Mouse (Mus musculus) hindbrain, embryonic 11.5 days (tissue): ENCODE data around the gene Srcin1. TPM values are rescaled to one million over a fixed set of nuclear protein-coding genes. Genes with fewer than 3 reads are reported as not detected.

Experiments
- ATAC-seq: fragments of 200-750 bp; cut with Nextera tagmentation; 2 replicates; pipeline ENCODE4 v1.8.0; 2017; ENCODE audit warnings: mild to moderate bottlenecking, moderate TSS enrichment, moderate library complexity; ENCODE audit not compliant: low FRiP score
- DNase-seq: peaks from one replicate; pipeline ENCODE4 v3.0.0-alpha.2; 2015; ENCODE audit warnings: low spot score
- H3K27ac ChIP-seq: fragments of 300-500 bp; sonication (generic); 2 replicates; pipeline ENCODE4 v1.5.1; 2014; ENCODE audit warnings: mild to moderate bottlenecking, low read depth, low read length
- H3K27me3 ChIP-seq: fragments of 300-500 bp; sonication (generic); 2 replicates; pipeline ENCODE4 v1.6.1; 2014; ENCODE audit warnings: mild to moderate bottlenecking, low read length, moderate library complexity, mixed read lengths; ENCODE audit not compliant: control insufficient read depth, insufficient read depth
- H3K36me3 ChIP-seq: fragments of 300-500 bp; sonication (generic); 2 replicates; pipeline ENCODE4 v1.6.1; 2014; ENCODE audit warnings: mild to moderate bottlenecking, low read length, moderate library complexity, mixed read lengths; ENCODE audit not compliant: control insufficient read depth, insufficient read depth
- H3K4me1 ChIP-seq: fragments of 300-500 bp; sonication (generic); replicated peaks from 2 replicates; pipeline ENCODE4 v1.6.1; 2014; ENCODE audit warnings: low read length, mixed read lengths; ENCODE audit not compliant: control insufficient read depth, insufficient read depth
- H3K4me2 ChIP-seq: fragments of 300-500 bp; sonication (generic); replicated peaks from 2 replicates; pipeline ENCODE4 v1.6.1; 2014; ENCODE audit warnings: mild to moderate bottlenecking, low read depth, low read length
- H3K4me3 ChIP-seq: fragments of 300-500 bp; sonication (generic); 2 replicates; pipeline ENCODE4 v1.5.1; 2014; ENCODE audit warnings: low read depth, low read length
- H3K9ac ChIP-seq: fragments of 300-500 bp; sonication (generic); 2 replicates; pipeline ENCODE4 v1.6.1; 2014; ENCODE audit warnings: low read depth, low read length
- H3K9me3 ChIP-seq: fragments of 300-500 bp; sonication (generic); 2 replicates; pipeline ENCODE4 v1.6.1; 2016; ENCODE audit warnings: low read length; ENCODE audit not compliant: control insufficient read depth
- WGBS: fragments of 180-500 bp; shearing (Covaris S2); extraction: QIAGEN DNeasy Blood & Tissue Kit; methylation state at CpG from one replicate; pipeline ENCODE4 v1.1.7; 2014; 5-methylcytosine and 5-hydroxymethylcytosine counted together
- polyA plus RNA-seq: library from polyadenylated mRNA; unstranded; fragments of >200 nt; fragmentation: Nextera tagmentation; extraction: Ambion mirVana; gene quantifications from 2 replicates; pipeline ENCODE4 v1.2.1, GENCODE M21; 2014

Gene Srcin1
- polyA plus RNA-seq, 1 experiment from 2014 or later = 2.2 TPM

DNA sequence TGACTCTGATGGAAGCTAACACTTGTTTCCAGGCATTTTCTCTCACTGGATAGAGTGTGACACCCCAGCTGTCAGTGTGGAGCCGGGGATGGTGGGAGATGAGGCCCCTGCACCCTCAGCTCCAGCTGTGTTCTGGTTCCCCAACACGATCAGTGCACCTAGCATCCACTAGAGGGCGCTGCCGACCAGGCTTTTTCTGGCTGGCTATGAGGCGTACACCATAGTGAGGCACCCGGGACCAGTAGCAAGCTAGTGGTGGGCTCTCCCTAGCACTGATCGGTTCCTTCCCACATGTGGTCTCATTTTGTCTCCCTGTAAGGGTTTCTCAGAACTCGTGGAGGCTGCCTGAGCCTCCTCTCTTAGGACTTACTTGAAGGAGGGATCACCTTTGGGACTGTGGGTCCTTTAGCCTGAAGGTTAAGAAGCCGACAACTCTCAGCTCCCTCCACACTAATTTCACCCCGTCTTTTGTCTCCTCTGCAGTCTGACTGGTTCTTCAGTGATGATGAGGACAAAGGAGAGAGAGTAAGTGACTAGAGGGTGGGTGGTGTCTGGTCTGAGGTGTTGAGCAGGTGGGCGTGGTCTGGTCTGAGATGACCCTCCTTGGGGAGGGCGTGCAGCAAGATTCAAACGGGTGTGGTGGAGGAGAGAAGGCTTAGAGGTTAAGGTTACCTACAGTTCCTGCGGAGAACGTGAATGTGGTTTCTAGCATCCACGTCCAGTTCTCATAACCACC is 86.2 kb downstream of the Srcin1 start:
- H3K9ac ChIP-seq = no peak overlapping the region
- no peaks in the 10 kb centered on the region for H3K9me3 ChIP-seq
- no peak overlapping the region for H3K4me2 ChIP-seq
- ATAC-seq (peak; percentile 43; the same call in 1 of the 2 replicates), DNase-seq (peak; percentile 91)
- 26% methylated on average over 16 of the region's 16 CpGs for WGBS
- H3K36me3 ChIP-seq = no peaks in the 10 kb centered on the region
- no peaks in the 10 kb centered on the region for H3K4me1 ChIP-seq
- no peak overlapping the region for H3K4me3 ChIP-seq
- no peak overlapping the region for H3K27ac ChIP-seq
- H3K27me3 ChIP-seq = no peaks in the 10 kb centered on the region

DNA sequence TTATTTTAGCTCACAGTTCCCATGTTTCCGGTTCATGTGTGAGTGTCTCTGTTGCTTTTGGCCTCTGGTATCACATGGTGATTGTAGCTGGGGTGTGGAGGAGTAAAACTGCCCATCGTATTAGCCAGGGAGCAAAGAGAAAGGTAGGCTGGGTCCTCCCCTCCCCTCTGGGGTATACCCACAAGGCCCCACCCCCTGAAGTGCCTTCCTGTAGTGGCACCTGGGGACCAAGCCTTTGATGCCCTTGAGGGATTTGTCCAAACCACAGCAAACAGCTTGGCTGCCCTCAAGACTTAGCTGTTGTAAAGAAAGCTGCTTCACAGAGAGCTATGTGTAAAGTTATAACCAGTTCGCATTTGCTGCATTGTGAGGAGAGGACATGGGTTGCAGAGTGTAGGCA is 88.3 kb downstream of the Srcin1 start:
- Histone ChIP-seq H3K4me2 (no peak overlapping the region), H3K27me3 (no peaks in the 10 kb centered on the region), H3K9ac (no peak overlapping the region), H3K36me3 (no peaks in the 10 kb centered on the region), H3K4me3 (no peak overlapping the region), H3K9me3 (no peaks in the 10 kb centered on the region), H3K27ac (no peak overlapping the region), H3K4me1 (no peaks in the 10 kb centered on the region)
- 73% methylated on average over 3 of the region's 3 CpGs for WGBS
- no peak for ATAC-seq
- no peak for DNase-seq

DNA sequence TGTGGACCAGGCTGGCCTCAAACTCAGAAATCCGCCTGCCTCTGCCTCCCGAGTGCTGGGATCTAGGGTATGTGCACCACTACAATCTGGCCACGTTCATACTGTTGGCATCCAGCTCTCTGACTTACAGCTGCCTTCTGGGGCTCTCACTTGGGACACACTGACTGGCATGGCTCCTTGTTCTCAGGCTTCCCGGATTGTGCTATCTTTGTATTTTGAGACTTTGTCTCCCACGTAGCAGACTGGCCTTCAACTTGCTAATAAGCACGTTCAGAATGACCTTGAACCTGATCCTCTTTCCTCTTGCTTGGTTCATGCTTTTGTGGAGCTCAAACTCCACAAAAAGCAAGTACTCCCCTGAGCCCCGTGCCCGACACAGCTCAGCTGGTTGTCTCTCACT is 90.3 kb downstream of the Srcin1 start:
- Histone ChIP-seq H3K36me3 (no peaks in the 10 kb centered on the region), H3K27me3 (no peaks in the 10 kb centered on the region), H3K4me3 (no peak overlapping the region), H3K4me1 (no peaks in the 10 kb centered on the region), H3K9me3 (no peaks in the 10 kb centered on the region), H3K27ac (no peak overlapping the region), H3K9ac (no peak overlapping the region), H3K4me2 (no peak overlapping the region)
- DNase-seq = no peak
- 86% methylated on average over 8 of the region's 8 CpGs for WGBS
- no peak for ATAC-seq

- Histone ChIP-seq H3K27ac (no peak overlapping the region), H3K4me1 (no peaks in the 10 kb centered on the region), H3K9me3 (no peaks in the 10 kb centered on the region), H3K4me2 (no peak overlapping the region), H3K4me3 (no peak overlapping the region), H3K27me3 (no peaks in the 10 kb centered on the region), H3K36me3 (no peaks in the 10 kb centered on the region), H3K9ac (no peak overlapping the region)
- ATAC-seq (no peak), DNase-seq (no peak)
- WGBS = 90% methylated on average over 8 of the region's 8 CpGs
Measured at GRCm38 (mm10) chr11:97479824-97480223, 96.2 kb downstream of the Srcin1 start.

DNA sequence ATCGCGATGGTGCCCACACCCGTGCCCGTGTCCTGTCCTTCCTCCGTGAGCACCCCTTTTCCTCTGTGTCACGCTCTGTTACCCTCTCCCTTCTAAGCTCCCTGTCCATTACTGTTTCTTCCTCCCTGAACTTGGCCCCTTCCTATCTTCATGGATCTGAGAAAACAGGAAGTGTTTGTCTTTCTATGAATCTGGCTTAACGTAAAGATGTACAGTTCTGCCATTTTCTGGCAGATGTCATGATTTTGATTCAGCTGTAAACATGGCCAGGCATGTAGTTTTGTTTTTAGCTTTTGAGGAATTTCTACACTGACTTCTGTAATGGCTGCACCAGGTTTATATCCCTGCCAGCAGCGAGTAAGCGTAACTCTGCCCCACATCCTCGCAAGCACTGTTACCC is 96.9 kb downstream of the Srcin1 start:
- Histone ChIP-seq H3K4me2 (no peak overlapping the region), H3K9ac (no peak overlapping the region), H3K4me3 (no peak overlapping the region), H3K36me3 (no peaks in the 10 kb centered on the region), H3K27ac (no peak overlapping the region), H3K4me1 (no peaks in the 10 kb centered on the region), H3K27me3 (no peaks in the 10 kb centered on the region), H3K9me3 (no peaks in the 10 kb centered on the region)
- no peak for ATAC-seq
- 91% methylated on average over 10 of the region's 10 CpGs for WGBS
- DNase-seq = no peak

GRCm38 (mm10) chr11:97478345-97478744 is 97.6 kb downstream of the Srcin1 start:
- Histone ChIP-seq H3K4me3 (no peak overlapping the region), H3K9me3 (no peaks in the 10 kb centered on the region), H3K36me3 (no peaks in the 10 kb centered on the region), H3K4me2 (no peak overlapping the region), H3K27me3 (no peaks in the 10 kb centered on the region), H3K27ac (no peak overlapping the region), H3K4me1 (no peaks in the 10 kb centered on the region), H3K9ac (no peak overlapping the region)
- DNase-seq (no peak), ATAC-seq (no peak)
- 91% methylated on average over 6 of the region's 6 CpGs for WGBS

GRCm38 (mm10) chr11:97477431-97477830 is 98.6 kb downstream of the Srcin1 start:
- Histone ChIP-seq H3K27me3 (no peaks in the 10 kb centered on the region), H3K27ac (no peak overlapping the region), H3K4me2 (no peak overlapping the region), H3K4me1 (no peaks in the 10 kb centered on the region), H3K4me3 (no peak overlapping the region), H3K36me3 (no peaks in the 10 kb centered on the region), H3K9me3 (no peaks in the 10 kb centered on the region), H3K9ac (no peak overlapping the region)
- WGBS = 63% methylated on average over 7 of the region's 7 CpGs
- ATAC-seq (no peak), DNase-seq (no peak)

DNA sequence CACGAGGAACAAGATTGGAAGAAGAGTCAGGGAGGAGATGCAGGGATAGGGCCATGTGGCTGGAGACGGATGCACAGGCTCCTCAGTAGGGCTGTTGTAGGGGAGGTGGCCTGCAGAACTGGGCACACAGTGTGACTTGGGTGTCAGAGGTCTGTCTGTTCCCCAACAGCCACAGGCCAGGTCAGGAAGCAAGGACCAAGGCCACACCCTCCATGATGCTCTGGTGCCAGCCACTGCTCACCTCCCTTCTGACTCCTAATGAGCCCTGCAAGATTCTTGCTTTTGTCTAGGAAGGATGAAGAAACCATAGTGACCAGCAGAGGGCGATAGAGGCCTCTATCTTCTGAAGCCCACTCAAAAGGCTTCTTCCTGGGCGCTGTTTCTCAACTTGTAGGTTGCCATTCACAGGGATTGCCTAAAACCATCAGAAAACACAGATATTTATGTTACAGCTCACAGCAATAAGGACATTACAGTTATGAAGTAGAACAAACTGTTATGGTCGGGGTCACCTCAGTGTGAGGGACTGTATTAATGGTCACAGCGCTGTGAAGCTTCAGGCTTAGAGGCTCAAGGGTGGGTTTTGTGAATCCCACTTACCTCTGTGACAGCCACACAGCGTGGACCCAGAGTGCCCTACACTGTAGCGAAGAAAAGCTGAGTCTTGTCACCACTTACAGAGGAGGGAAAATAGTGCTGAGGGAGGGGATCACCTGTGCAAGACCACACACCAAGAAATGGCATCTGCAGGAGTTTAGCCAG is 99.5 kb downstream of the Srcin1 start:
- Histone ChIP-seq H3K27ac (no peak overlapping the region), H3K9ac (0 out of 2 replicates have a peak overlapping the region, but pooled peaks have one; percentile 27), H3K4me3 (no peak overlapping the region), H3K27me3 (no peaks in the 10 kb centered on the region), H3K4me2 (no peak overlapping the region), H3K9me3 (no peaks in the 10 kb centered on the region), H3K36me3 (no peaks in the 10 kb centered on the region), H3K4me1 (no peaks in the 10 kb centered on the region)
- WGBS = 66% methylated on average over 8 of the region's 8 CpGs
- ATAC-seq (0 out of 2 replicates have a peak, but pooled peaks have one; percentile 47), DNase-seq (peak; percentile 89)

DNA sequence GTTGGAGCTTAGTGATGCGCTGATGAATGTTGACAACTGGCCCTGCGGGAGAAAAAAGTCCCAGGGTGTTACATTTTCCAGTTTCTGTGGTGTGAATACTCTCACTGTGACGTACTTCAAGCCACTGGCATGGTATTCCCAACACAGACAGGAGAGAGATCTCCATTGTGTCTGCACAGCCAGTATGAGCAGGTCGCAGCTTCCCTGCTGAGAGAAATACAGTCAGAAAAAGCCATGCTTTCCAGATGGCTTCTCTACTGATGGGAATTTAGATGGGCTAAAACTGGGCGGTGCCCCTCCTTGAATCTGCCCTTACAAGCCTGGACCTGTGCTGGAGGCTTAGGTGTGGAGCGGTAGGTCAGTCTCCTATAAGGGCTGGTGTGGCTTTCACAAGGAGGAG is 104.7 kb downstream of the Srcin1 start:
- H3K36me3 ChIP-seq = no peaks in the 10 kb centered on the region
- H3K27ac ChIP-seq = no peak overlapping the region
- WGBS = 84% methylated on average over 6 of the region's 6 CpGs
- DNase-seq (no peak), ATAC-seq (no peak)
- no peak overlapping the region for H3K9ac ChIP-seq
- no peaks in the 10 kb centered on the region for H3K9me3 ChIP-seq
- no peaks in the 10 kb centered on the region for H3K4me1 ChIP-seq
- H3K4me3 ChIP-seq = no peak overlapping the region
- no peaks in the 10 kb centered on the region for H3K27me3 ChIP-seq
- H3K4me2 ChIP-seq = no peak overlapping the region
